Mouse (Mus musculus) midbrain, embryonic 11.5 days (tissue): ENCODE measurements around the gene Hist1h4m. TPM values are rescaled to one million over a fixed set of nuclear protein-coding genes. Genes with fewer than 3 reads are reported as not detected.
"Not testable (repeated sequence)": the region's sequence is repeated elsewhere in the genome, so short reads cannot be mapped to it uniquely, and the experiment has no call there.

Experiments
- ATAC-seq: fragments of 200-750 bp; cut with Nextera tagmentation; 2 replicates; pipeline ENCODE4 v1.8.0; 2017; ENCODE audit warnings: moderate TSS enrichment, moderate library complexity; ENCODE audit not compliant: low FRiP score
- DNase-seq: peaks from one replicate; pipeline ENCODE4 v3.0.0; 2015; ENCODE audit warnings: low spot score; ENCODE audit errors: missing footprints
- H3K27ac ChIP-seq: fragments of 300-500 bp; sonication (generic); 2 replicates; pipeline ENCODE4 v1.5.1; 2014; ENCODE audit warnings: low read depth, low read length
- H3K27me3 ChIP-seq: fragments of 300-500 bp; sonication (generic); 2 replicates; pipeline ENCODE4 v1.6.1; 2014; ENCODE audit warnings: mild to moderate bottlenecking, low read length, moderate library complexity, mixed read lengths; ENCODE audit not compliant: control insufficient read depth, insufficient read depth
- H3K36me3 ChIP-seq: fragments of 300-500 bp; sonication (generic); 2 replicates; pipeline ENCODE4 v1.6.1; 2014; ENCODE audit warnings: mild to moderate bottlenecking, low read length, moderate library complexity, mixed read lengths; ENCODE audit not compliant: control insufficient read depth, insufficient read depth
- H3K4me1 ChIP-seq: fragments of 300-500 bp; sonication (generic); 2 replicates; pipeline ENCODE4 v1.6.1; 2014; ENCODE audit warnings: low read length; ENCODE audit not compliant: control insufficient read depth, insufficient read depth
- H3K4me2 ChIP-seq: fragments of 300-500 bp; sonication (generic); 2 replicates; pipeline ENCODE4 v1.6.1; 2014; ENCODE audit warnings: mild to moderate bottlenecking, moderate library complexity
- H3K4me3 ChIP-seq: fragments of 300-500 bp; sonication (generic); 2 replicates; pipeline ENCODE4 v1.5.1; 2014; ENCODE audit warnings: low read depth, low read length
- H3K9ac ChIP-seq: fragments of 300-500 bp; sonication (generic); 2 replicates; pipeline ENCODE4 v1.6.1; 2014; ENCODE audit warnings: low read length
- H3K9me3 ChIP-seq: fragments of 300-500 bp; sonication (generic); 2 replicates; pipeline ENCODE4 v1.6.1; 2016; ENCODE audit warnings: low read length; ENCODE audit not compliant: control insufficient read depth
- WGBS: fragments of 180-500 bp; shearing (Covaris S2); extraction: QIAGEN DNeasy Blood & Tissue Kit; methylation state at CpG from one replicate; pipeline ENCODE4 v1.1.7; 2014; 5-methylcytosine and 5-hydroxymethylcytosine counted together
- polyA plus RNA-seq: library from polyadenylated mRNA; unstranded; fragments of >200 nt; fragmentation: Nextera tagmentation; extraction: Ambion mirVana; gene quantifications from 2 replicates; pipeline ENCODE4 v1.2.1, GENCODE M21; 2014

Gene Hist1h4m
- polyA plus RNA-seq, 1 experiment from 2014 or later, result not detected

- not testable (repeated sequence) for H3K27ac ChIP-seq, H3K36me3 ChIP-seq, H3K27me3 ChIP-seq, DNase-seq, H3K4me3 ChIP-seq, H3K9me3 ChIP-seq, H3K4me1 ChIP-seq, H3K4me2 ChIP-seq, H3K9ac ChIP-seq
- no CpG with 5 or more reads among the region's 4 CpGs for WGBS
- ATAC-seq, result peak; percentile 82
These were observed 29.0 kb downstream of the Hist1h4m start for GRCm38 (mm10) chr13:21840508-21840907.

- not testable (repeated sequence) for H3K36me3 ChIP-seq, H3K27ac ChIP-seq, H3K4me3 ChIP-seq, ATAC-seq, DNase-seq, H3K9ac ChIP-seq, H3K4me1 ChIP-seq, H3K27me3 ChIP-seq, H3K4me2 ChIP-seq, H3K9me3 ChIP-seq
These were observed 34.8 kb downstream of the Hist1h4m start for GRCm38 (mm10) chr13:21846356-21846755.

GRCm38 (mm10) chr13:21847883-21848282 lies 36.3 kb downstream of the Hist1h4m start:
- Histone ChIP-seq H3K27ac (no peak overlapping the region), H3K9ac (no peak overlapping the region), H3K4me1 (no peaks in the 10 kb centered on the region), H3K27me3 (no peaks in the 10 kb centered on the region), H3K4me2 (no peak overlapping the region), H3K4me3 (no peak overlapping the region), H3K36me3 (no peaks in the 10 kb centered on the region), H3K9me3 (no peaks in the 10 kb centered on the region)
- 14% methylated on average over 8 of the region's 8 CpGs for WGBS
- ATAC-seq (no peak), DNase-seq (no peak)

GRCm38 (mm10) chr13:21850696-21851095 lies 39.1 kb downstream of the Hist1h4m start:
- not testable (repeated sequence) for H3K27ac ChIP-seq, H3K4me2 ChIP-seq, H3K4me1 ChIP-seq, H3K36me3 ChIP-seq, DNase-seq, ATAC-seq, H3K9me3 ChIP-seq, H3K9ac ChIP-seq, H3K27me3 ChIP-seq, H3K4me3 ChIP-seq
- 14% methylated on average over 1 of the region's 1 CpGs for WGBS

- DNase-seq (no peak), ATAC-seq (no peak)
- H3K9ac ChIP-seq, result no peak overlapping the region
- no peaks in the 10 kb centered on the region for H3K4me1 ChIP-seq
- H3K4me3 ChIP-seq, result no peak overlapping the region
- H3K4me2 ChIP-seq, result no peak overlapping the region
- no peaks in the 10 kb centered on the region for H3K36me3 ChIP-seq
- WGBS, result 81% methylated on average over 3 of the region's 3 CpGs
- H3K27ac ChIP-seq, result no peak overlapping the region
- no peaks in the 10 kb centered on the region for H3K27me3 ChIP-seq
- no peaks in the 10 kb centered on the region for H3K9me3 ChIP-seq
These were observed 40.8 kb downstream of the Hist1h4m start for GRCm38 (mm10) chr13:21852215-21852945.

- whole genome bisulfite sequencing, result under 1% methylated on average over 11 of the region's 11 CpGs
- Histone ChIP-seq H3K9me3 (no peaks in the 10 kb centered on the region), H3K27me3 (no peaks in the 10 kb centered on the region), H3K4me3 (peak overlapping the region; percentile 44), H3K27ac (no peak overlapping the region), H3K9ac (no peak overlapping the region), H3K4me2 (peak overlapping the region; percentile 47; the same call in 1 of the 2 replicates), H3K4me1 (no peaks in the 10 kb centered on the region), H3K36me3 (no peaks in the 10 kb centered on the region)
- peak; percentile 98 for DNase-seq
- ATAC-seq, result peak; percentile 61
These were observed 43.6 kb downstream of the Hist1h4m start for GRCm38 (mm10) chr13:21855146-21855545.

- peak; percentile 44; the same call in 1 of the 2 replicates for ATAC-seq
- peak; percentile 97 for DNase-seq
These were observed 44.2 kb downstream of the Hist1h4m start for GRCm38 (mm10) chr13:21855698-21856162.

GRCm38 (mm10) chr13:21861608-21862007 lies 50.1 kb downstream of the Hist1h4m start:
- H3K36me3 ChIP-seq, result no peaks in the 10 kb centered on the region
- no peak overlapping the region for H3K4me2 ChIP-seq
- H3K4me1 ChIP-seq, result peaks cover 3% of the 10 kb centered on the region; the same call in 1 of the 2 replicates
- 12% methylated on average over 5 of the region's 5 CpGs for WGBS
- H3K27me3 ChIP-seq, result no peaks in the 10 kb centered on the region
- no peak overlapping the region for H3K27ac ChIP-seq
- DNase-seq (peak; percentile 88), ATAC-seq (0 out of 2 replicates have a peak, but pooled peaks have one; percentile 61)
- no peaks in the 10 kb centered on the region for H3K9me3 ChIP-seq
- no peak overlapping the region for H3K9ac ChIP-seq
- H3K4me3 ChIP-seq, result no peak overlapping the region

More at GRCm38 (mm10) chr13:21855698-21856162, 44.2 kb downstream of the Hist1h4m start:
- WGBS, result under 1% methylated on average over 15 of the region's 15 CpGs
- H3K4me2 ChIP-seq, result peak overlapping the region; percentile 47
- H3K4me1 ChIP-seq, result no peaks in the 10 kb centered on the region
- no peaks in the 10 kb centered on the region for H3K9me3 ChIP-seq
- peak overlapping the region; percentile 54 for H3K9ac ChIP-seq
- H3K27me3 ChIP-seq, result no peaks in the 10 kb centered on the region
- H3K27ac ChIP-seq, result no peak overlapping the region
- H3K4me3 ChIP-seq, result peak overlapping the region; percentile 44
- H3K36me3 ChIP-seq, result no peaks in the 10 kb centered on the region
